Mouse (Mus musculus) liver, embryonic 14.5 days (tissue): ENCODE measurements around the gene Kcnh2.

ENCODE experiments used
- CTCF ChIP-seq: IDR thresholded peaks from 2 replicates; pipeline ENCODE4 v1.5.1; 2016; ENCODE audit warnings: antibody characterized with exemption, low read depth, control low read depth
- EP300 ChIP-seq: IDR thresholded peaks from 2 replicates; pipeline ENCODE4 v1.6.1; 2016; ENCODE audit warnings: antibody characterized with exemption, low read depth

DNA sequence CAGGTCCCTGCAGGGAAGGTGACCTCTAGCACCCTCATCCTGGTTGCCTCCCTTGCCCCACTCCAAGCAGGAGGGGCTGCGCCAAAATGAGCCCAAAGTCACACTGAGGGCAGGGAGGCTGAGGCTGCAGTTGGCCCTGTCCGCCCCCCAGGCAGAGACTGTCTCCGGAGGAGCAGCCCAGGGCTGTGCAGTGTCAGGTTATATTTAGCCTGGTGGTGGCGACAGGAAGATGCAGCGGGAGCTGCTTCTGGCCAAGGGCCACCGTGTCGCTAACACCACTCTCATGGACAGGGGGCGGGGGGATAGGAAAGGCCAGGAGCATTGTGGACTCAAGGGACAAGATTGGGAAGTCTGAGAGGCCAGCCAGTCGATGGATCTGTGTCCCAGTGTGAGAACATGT is 14.0 kb downstream of the Kcnh2 start:
- TF ChIP-seq CTCF (peak; percentile 14; the same call in 1 of the 2 replicates), EP300 (no peak)
